Mouse (Mus musculus) right cerebral cortex, postnatal 10 days (tissue): ENCODE results near the gene Sec13.

ENCODE experiments used
- DNase-seq, 2 experiments: peaks; one replicate each; pipeline ENCODE4 v3.0.0; 2021; ENCODE audit warnings: low spot score in 2 of 2

Sec13 gene

GRCm38 (mm10) chr6:113712718-113713117, 27.8 kb downstream of the Sec13 start:
- DNase-seq, result no peak

- DNase-seq, result peak; percentile 45 to 50
Observed at GRCm38 (mm10) chr6:113697222-113698205, 43.0 kb downstream of the Sec13 start.

GRCm38 (mm10) chr6:113696582-113697221, 43.8 kb downstream of the Sec13 start, which contains the start of gene Tatdn2:
Gene Tatdn2, plus strand, starts transcription at chr6:113697050.
- DNase-seq, result peak; percentile 98 to 99

- no peak for DNase-seq
Observed at GRCm38 (mm10) chr6:113695766-113696355, 44.7 kb downstream of the Sec13 start.

- DNase-seq, result no peak
Observed at GRCm38 (mm10) chr6:113695203-113695602, 45.3 kb downstream of the Sec13 start.

- no peak for DNase-seq
Observed at GRCm38 (mm10) chr6:113693377-113693776, 47.2 kb downstream of the Sec13 start.

- DNase-seq, result no peak
Observed at GRCm38 (mm10) chr6:113692661-113693133, 47.8 kb downstream of the Sec13 start.

GRCm38 (mm10) chr6:113691084-113691462, 49.5 kb downstream of the Sec13 start:
- no peak for DNase-seq

GRCm38 (mm10) chr6:113690400-113691083, 50.0 kb downstream of the Sec13 start:
- DNase-seq, result no peak

- no peak for DNase-seq
Observed at GRCm38 (mm10) chr6:113690008-113690399, 50.5 kb downstream of the Sec13 start.

GRCm38 (mm10) chr6:113686551-113687125, 53.9 kb downstream of the Sec13 start:
- DNase-seq, result no peak

- no peak for DNase-seq
Observed at GRCm38 (mm10) chr6:113683081-113683825, 57.3 kb downstream of the Sec13 start.

GRCm38 (mm10) chr6:113681271-113681670, 59.3 kb downstream of the Sec13 start:
- peak; percentile 73 to 85 for DNase-seq

- DNase-seq, result no peak
Observed at GRCm38 (mm10) chr6:113679993-113680566, 60.5 kb downstream of the Sec13 start.

- DNase-seq, result peak; percentile 61 to 77
Observed at GRCm38 (mm10) chr6:113678246-113679012, 62.1 kb downstream of the Sec13 start.
